Mouse (Mus musculus) kidney, postnatal 0 days (tissue): ENCODE results near the gene Trim41. TPM values are rescaled to one million over a fixed set of nuclear protein-coding genes. Genes with fewer than 3 reads are reported as not detected.

Experiments used
- ATAC-seq: fragments of 200-750 bp; cut with Nextera tagmentation; replicated peaks from 2 replicates; pipeline ENCODE4 v1.8.0; 2017; ENCODE audit warnings: low read depth, moderate number of reproducible peaks, moderate TSS enrichment, moderate library complexity; ENCODE audit not compliant: low FRiP score
- DNase-seq: peaks from one replicate; pipeline ENCODE4 v3.0.0-alpha.2; 2016; ENCODE audit warnings: low spot score
- H3K27ac ChIP-seq: fragments of 300-500 bp; sonication (generic); 2 replicates; pipeline ENCODE4 v1.5.1; 2014; ENCODE audit warnings: mild to moderate bottlenecking
- H3K27me3 ChIP-seq: fragments of 300-500 bp; sonication (generic); 2 replicates; pipeline ENCODE4 v1.6.1; 2014; ENCODE audit warnings: low read length, mixed read lengths; ENCODE audit not compliant: insufficient read depth
- H3K36me3 ChIP-seq: fragments of 300-500 bp; sonication (generic); 2 replicates; pipeline ENCODE4 v1.6.1; 2014; ENCODE audit warnings: low read length, mixed read lengths; ENCODE audit not compliant: insufficient read depth
- H3K4me1 ChIP-seq: fragments of 300-500 bp; sonication (generic); replicated peaks from 2 replicates; pipeline ENCODE4 v1.6.1; 2014; ENCODE audit warnings: antibody characterized with exemption, low read length, mixed read lengths; ENCODE audit not compliant: insufficient read depth
- H3K4me2 ChIP-seq: fragments of 300-500 bp; sonication (generic); 2 replicates; pipeline ENCODE4 v1.6.1; 2014; ENCODE audit warnings: mild to moderate bottlenecking, low read length, moderate library complexity, mixed read lengths
- H3K4me3 ChIP-seq: fragments of 300-500 bp; sonication (generic); replicated peaks from 2 replicates; pipeline ENCODE4 v1.5.1; 2014; ENCODE audit warnings: low read depth, low read length
- H3K9ac ChIP-seq: fragments of 300-500 bp; sonication (generic); 2 replicates; pipeline ENCODE4 v1.6.1; 2014; ENCODE audit warnings: low read depth, low read length
- H3K9me3 ChIP-seq: fragments of 300-500 bp; sonication (generic); replicated peaks from 2 replicates; pipeline ENCODE4 v1.6.1; 2016; ENCODE audit warnings: low read length, inconsistent platforms, mixed read lengths
- CTCF ChIP-seq: IDR thresholded peaks from 2 replicates; pipeline ENCODE4 v1.5.1; 2016; ENCODE audit warnings: antibody characterized with exemption, low read depth, mild to moderate bottlenecking, moderate library complexity
- WGBS: fragments of 180-500 bp; shearing (Covaris S2); extraction: QIAGEN DNeasy Blood & Tissue Kit; methylation state at CpG from one replicate; pipeline ENCODE4 v1.1.7; 2014; 5-methylcytosine and 5-hydroxymethylcytosine counted together
- polyA plus RNA-seq: library from polyadenylated mRNA; unstranded; fragments of >200 nt; fragmentation: Nextera tagmentation; extraction: Ambion mirVana; gene quantifications from 2 replicates; pipeline ENCODE4 v1.2.1, GENCODE M21; 2015

Trim41 gene
- polyA plus RNA-seq, 1 experiment from 2014 or later = 5.2 TPM

DNA sequence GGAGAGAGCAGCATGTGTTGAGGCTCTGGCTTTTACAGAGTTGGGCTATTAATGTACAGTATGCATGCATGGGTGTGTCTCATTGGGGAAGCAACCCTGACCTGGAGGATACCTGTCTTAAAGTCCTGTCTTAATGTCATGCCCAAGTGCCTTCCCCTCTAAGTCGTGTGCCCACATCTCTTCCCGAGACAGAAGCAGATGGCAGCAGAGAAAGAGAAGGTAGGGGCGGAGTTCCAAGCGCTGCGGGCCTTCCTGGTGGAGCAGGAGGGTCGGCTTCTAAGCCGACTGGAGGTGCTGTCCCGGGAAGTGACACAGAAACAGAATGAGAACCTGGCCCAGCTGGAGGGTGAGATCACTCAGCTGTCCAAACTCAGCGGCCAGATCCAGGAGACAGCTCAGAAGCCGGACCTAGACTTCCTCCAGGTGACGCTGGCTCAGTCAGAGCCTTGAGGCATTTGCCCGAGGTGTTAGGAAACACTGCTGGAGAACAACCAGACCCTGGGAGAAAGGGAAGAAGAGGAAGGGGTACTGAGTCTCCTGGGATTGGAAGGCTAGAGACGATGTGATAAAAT lies 28.2 kb upstream of the Trim41 start:
- 26% methylated on average over 13 of the region's 13 CpGs for WGBS

DNA sequence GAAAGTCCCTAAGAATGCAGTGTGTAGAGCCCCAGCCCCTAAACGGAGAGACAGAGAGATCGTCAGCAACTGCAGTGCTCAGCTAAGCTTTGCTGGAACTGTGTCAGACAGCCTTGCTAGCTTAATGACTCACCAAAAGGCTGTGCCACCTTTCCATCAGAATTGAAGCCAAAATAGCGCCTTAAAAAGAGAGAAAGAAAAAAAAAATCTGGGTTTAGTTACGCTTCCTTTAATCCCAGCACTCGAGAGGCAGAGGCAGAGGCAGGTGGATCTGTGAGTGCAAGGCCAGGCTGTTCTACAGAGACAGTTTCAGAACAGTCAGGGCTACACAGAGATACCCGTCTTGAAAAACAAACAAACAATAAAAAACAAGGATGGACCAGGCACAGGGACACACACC lies 27.2 kb upstream of the Trim41 start:
- Histone ChIP-seq H3K4me1 (0 out of 2 replicates have a peak, but pooled peaks cover 3% of the 10 kb centered on the region), H3K4me3 (no peak overlapping the region), H3K36me3 (no peaks in the 10 kb centered on the region), H3K9ac (no peak overlapping the region), H3K9me3 (no peaks in the 10 kb centered on the region), H3K27me3 (no peaks in the 10 kb centered on the region), H3K27ac (no peak overlapping the region), H3K4me2 (no peak overlapping the region)
- TF ChIP-seq CTCF = no peak
- DNase-seq (no peak), ATAC-seq (no peak)
- WGBS = 47% methylated on average over 6 of the region's 6 CpGs

More for the DNA sequence above, 28.2 kb upstream of the Trim41 start:
- no peak overlapping the region for H3K9ac ChIP-seq
- ATAC-seq = no peak
- H3K36me3 ChIP-seq = no peaks in the 10 kb centered on the region
- H3K9me3 ChIP-seq = no peaks in the 10 kb centered on the region
- no peak overlapping the region for H3K27ac ChIP-seq
- no peaks in the 10 kb centered on the region for H3K27me3 ChIP-seq
- H3K4me1 ChIP-seq = no peaks in the 10 kb centered on the region
- no peak for DNase-seq
- no peak overlapping the region for H3K4me3 ChIP-seq
- no peak overlapping the region for H3K4me2 ChIP-seq
- TF ChIP-seq CTCF = no peak

- Histone ChIP-seq H3K9me3 (no peaks in the 10 kb centered on the region), H3K4me2 (no peak overlapping the region), H3K9ac (no peak overlapping the region), H3K4me3 (no peak overlapping the region), H3K4me1 (peaks cover 12% of the 10 kb centered on the region; the same call in 1 of the 2 replicates), H3K36me3 (no peaks in the 10 kb centered on the region), H3K27me3 (no peaks in the 10 kb centered on the region), H3K27ac (peak overlapping the region; percentile 5; the same call in 1 of the 2 replicates)
- ATAC-seq = no peak
- no peak for DNase-seq
- 61% methylated on average over 11 of the region's 11 CpGs for WGBS
- no peak for TF ChIP-seq CTCF
These were observed 26.0 kb upstream of the Trim41 start for GRCm38 (mm10) chr11:48843202-48843601.

GRCm38 (mm10) chr11:48842378-48842792 lies 25.2 kb upstream of the Trim41 start:
- Histone ChIP-seq H3K4me2 (no peak overlapping the region), H3K9ac (no peak overlapping the region), H3K4me1 (peaks cover 15% of the 10 kb centered on the region; the same call in 1 of the 2 replicates), H3K36me3 (no peaks in the 10 kb centered on the region), H3K27me3 (no peaks in the 10 kb centered on the region), H3K27ac (peak overlapping the region; percentile 5), H3K4me3 (no peak overlapping the region), H3K9me3 (no peaks in the 10 kb centered on the region)
- WGBS = 83% methylated on average over 4 of the region's 4 CpGs
- ATAC-seq (no peak), DNase-seq (no peak)
- no peak for TF ChIP-seq CTCF

GRCm38 (mm10) chr11:48841213-48841612 lies 24.1 kb upstream of the Trim41 start:
- no peak for ATAC-seq
- no peak overlapping the region for H3K4me3 ChIP-seq

DNA sequence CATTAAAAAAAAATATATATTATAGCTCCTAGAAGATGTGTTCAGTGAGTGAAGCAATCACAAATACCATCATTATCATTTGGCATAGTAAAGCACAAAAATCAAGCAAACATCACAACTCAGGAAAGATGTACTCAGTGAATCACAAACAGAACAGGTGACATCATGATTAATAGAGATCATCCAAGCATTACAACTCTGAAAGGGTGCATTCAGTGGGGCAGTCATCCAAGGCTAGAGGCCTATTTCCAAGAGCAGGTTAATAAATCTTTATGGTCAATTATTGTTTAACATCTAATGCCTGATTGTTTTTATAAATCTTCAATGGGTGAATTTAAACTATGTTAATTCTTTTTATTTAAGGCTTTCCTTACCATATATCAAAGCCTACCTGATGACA lies 23.7 kb upstream of the Trim41 start:
- no peak for DNase-seq
- H3K4me2 ChIP-seq = no peak overlapping the region
- peaks cover 15% of the 10 kb centered on the region; the same call in 1 of the 2 replicates for H3K4me1 ChIP-seq
- H3K27ac ChIP-seq = no peak overlapping the region
- H3K27me3 ChIP-seq = no peaks in the 10 kb centered on the region
- no peak overlapping the region for H3K9ac ChIP-seq
- no peak overlapping the region for H3K4me3 ChIP-seq
- no peaks in the 10 kb centered on the region for H3K9me3 ChIP-seq
- H3K36me3 ChIP-seq = no peaks in the 10 kb centered on the region
- no peak for TF ChIP-seq CTCF
- no peak for ATAC-seq

More at GRCm38 (mm10) chr11:48841213-48841612, 24.1 kb upstream of the Trim41 start:
- Histone ChIP-seq H3K9me3 (no peaks in the 10 kb centered on the region), H3K4me2 (no peak overlapping the region), H3K27ac (no peak overlapping the region), H3K4me1 (peaks cover 15% of the 10 kb centered on the region; the same call in 1 of the 2 replicates), H3K27me3 (no peaks in the 10 kb centered on the region), H3K9ac (no peak overlapping the region), H3K36me3 (no peaks in the 10 kb centered on the region)
- WGBS = 52% methylated on average over 5 of the region's 5 CpGs
- no peak for TF ChIP-seq CTCF
- DNase-seq = no peak
